Mouse (Mus musculus): ENCODE measurements at regions not wholly inside any gene's neighbourhood (a gene's known extent, or its start where the extent isn't known, plus 50 kb on each side); places are given as distances from the start of the nearest gene placed in this dataset.

DNA sequence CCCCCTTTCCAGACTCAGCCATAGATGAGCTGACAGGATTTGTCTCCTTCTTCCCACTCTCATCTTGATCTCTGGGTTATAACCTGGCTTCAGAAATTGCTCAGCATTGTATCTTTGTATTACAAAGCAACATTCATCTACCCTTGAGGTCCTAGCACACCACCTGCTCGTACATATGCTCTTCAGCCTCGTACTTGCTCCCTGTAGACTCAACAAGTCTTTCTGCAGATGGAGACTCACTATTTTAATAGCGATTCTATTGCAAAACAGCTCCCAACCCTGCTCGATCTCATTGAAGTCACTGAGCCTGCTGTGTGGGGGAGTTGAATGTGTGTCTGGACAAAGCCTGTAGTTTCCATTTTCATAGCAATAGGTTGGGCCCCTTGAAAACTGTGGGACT, 535.2 kb upstream of the Auts2 start:
- H3K9ac ChIP-seq: no peak overlapping the region
- no peak overlapping the region for H3K4me2 ChIP-seq (replicated peaks)
- no peak overlapping the region for H3K27ac ChIP-seq
- no peaks in the 10 kb centered on the region for H3K27me3 ChIP-seq
- no peak overlapping the region for H3K4me3 ChIP-seq
- WGBS: 73% methylated on average over 4 of the region's 4 CpGs
- no peak for ATAC-seq (ENCODE audit: low FRiP score)
- no peaks in the 10 kb centered on the region for H3K9me3 ChIP-seq (replicated peaks)
- H3K36me3 ChIP-seq: no peaks in the 10 kb centered on the region
- H3K4me1 ChIP-seq: peaks cover 10% of the 10 kb centered on the region

DNA sequence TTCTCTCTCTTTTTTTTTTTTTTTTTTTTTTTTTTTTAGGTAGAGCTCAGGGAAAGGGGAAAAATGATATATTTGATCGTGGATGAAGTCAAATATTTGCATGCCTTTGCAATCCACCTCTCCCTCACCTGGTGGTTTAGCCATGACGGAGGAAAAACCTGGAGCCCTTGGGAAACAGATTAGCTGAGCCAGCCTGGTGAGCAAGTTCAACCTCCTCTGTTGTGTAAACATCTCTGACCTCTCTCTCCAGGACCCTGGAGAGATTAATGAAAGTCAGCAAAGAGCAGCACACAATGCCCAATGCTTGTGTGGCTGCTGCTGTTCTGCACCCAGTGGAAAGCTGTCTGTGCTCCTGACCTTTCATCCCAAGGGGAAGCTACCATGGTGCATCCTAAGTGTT, 530.2 kb upstream of the Auts2 start:
- peaks cover 5% of the 10 kb centered on the region for H3K4me1 ChIP-seq
- H3K9me3 ChIP-seq (replicated peaks): no peaks in the 10 kb centered on the region
- 46% methylated on average over 2 of the region's 2 CpGs for WGBS
- H3K9ac ChIP-seq: no peak overlapping the region
- H3K4me2 ChIP-seq (replicated peaks): no peak overlapping the region
- no peak overlapping the region for H3K27ac ChIP-seq
- no peak overlapping the region for H3K4me3 ChIP-seq
- H3K27me3 ChIP-seq: no peaks in the 10 kb centered on the region
- no peaks in the 10 kb centered on the region for H3K36me3 ChIP-seq
- no peak for ATAC-seq (ENCODE audit: low FRiP score)

DNA sequence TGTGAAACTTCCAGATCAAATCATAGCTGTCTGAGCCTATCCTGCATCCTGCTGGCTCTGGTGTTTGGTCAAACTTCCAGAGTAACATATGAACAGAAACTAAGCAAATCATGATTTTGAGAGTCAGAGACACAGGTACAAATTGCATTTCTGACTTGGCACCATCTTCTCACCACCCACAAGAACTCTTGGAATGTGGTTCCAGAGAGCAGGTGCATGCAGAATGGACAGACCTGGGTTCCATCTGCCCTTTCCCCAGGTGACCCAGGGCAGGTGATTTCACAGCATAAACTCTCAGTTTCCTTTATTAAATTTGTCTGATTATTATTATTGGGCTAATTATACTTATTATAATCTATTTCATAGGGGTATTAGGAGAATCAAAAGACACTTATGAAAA, 527.0 kb upstream of the Auts2 start:
- Histone ChIP-seq H3K27ac (no peak overlapping the region), H3K4me3 (no peak overlapping the region), H3K27me3 (no peaks in the 10 kb centered on the region), H3K36me3 (no peaks in the 10 kb centered on the region), H3K9me3 (replicated peaks) (no peaks in the 10 kb centered on the region), H3K9ac (no peak overlapping the region), H3K4me1 (no peaks in the 10 kb centered on the region), H3K4me2 (replicated peaks) (no peak overlapping the region)
- ATAC-seq (ENCODE audit: low FRiP score): no peak

DNA sequence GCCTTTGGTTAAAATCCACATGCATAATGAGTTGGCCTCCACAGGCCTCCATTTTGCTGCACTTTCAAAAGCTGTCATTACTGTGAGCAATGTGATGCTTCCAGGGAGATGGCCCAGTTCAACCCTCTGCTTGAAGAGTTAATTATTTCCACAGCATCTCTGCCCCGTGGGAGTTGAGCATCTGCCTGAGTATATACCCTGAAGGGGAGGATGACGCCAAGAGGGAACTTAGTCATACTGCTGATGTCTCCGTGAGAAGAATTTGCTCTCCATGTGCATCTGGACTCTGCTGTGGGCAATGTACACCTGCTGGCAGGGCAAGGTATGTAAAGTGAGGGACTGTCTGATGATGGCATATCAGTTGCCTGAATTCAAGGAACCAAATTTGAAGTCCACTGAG, 519.3 kb upstream of the Auts2 start:
- H3K4me2 ChIP-seq (replicated peaks): no peak overlapping the region
- WGBS: 69% methylated on average over 3 of the region's 3 CpGs
- no peak overlapping the region for H3K27ac ChIP-seq
- no peak for ATAC-seq (ENCODE audit: low FRiP score)
- no peaks in the 10 kb centered on the region for H3K4me1 ChIP-seq
- H3K4me3 ChIP-seq: no peak overlapping the region
- H3K36me3 ChIP-seq: no peaks in the 10 kb centered on the region
- H3K9ac ChIP-seq: no peak overlapping the region
- no peaks in the 10 kb centered on the region for H3K9me3 ChIP-seq (replicated peaks)
- no peaks in the 10 kb centered on the region for H3K27me3 ChIP-seq

DNA sequence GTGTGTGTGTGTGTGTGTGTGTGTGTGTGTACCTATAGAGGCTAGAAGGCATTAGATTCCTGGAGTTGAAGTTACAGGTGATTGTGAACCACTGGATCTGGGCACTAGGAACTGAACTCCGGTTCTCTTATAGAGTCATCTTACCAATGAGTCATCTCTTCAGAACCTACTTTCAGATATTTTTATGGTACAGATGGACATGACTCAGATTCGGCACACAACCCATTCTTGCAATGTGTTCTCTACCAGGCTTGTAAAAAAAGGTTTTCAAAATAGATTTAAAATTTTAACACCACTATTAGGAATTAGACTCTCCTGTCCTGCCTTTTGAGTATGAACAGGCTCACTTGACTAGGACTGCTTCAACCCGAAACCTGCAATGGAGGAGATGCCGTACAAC, 504.3 kb upstream of the Auts2 start:
- Histone ChIP-seq H3K4me2 (replicated peaks) (no peak overlapping the region), H3K9ac (no peak overlapping the region), H3K27ac (no peak overlapping the region), H3K9me3 (replicated peaks) (no peaks in the 10 kb centered on the region), H3K4me1 (no peaks in the 10 kb centered on the region), H3K27me3 (no peaks in the 10 kb centered on the region), H3K36me3 (no peaks in the 10 kb centered on the region), H3K4me3 (no peak overlapping the region)
- WGBS: 93% methylated on average over 4 of the region's 4 CpGs
- no peak for ATAC-seq (ENCODE audit: low FRiP score)

DNA sequence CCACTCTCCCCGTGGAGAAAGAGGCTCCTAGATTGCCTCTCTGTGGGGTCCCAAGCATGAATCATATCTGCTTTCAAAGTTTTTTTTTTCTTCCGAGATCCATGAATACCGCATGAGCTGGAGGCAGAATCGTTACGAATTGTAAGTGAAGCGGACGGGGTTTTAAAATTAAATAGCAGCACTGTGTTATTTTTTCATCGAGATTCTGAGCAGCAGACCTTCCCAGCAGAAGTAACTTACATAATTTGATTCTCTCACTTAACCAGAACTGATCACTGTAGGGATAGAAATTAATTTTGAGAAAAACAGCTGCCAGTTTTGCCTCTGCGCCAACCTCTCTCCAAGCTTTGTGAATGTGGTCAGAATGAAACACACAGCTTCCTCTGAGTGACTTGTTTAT, 502.5 kb upstream of the Auts2 start:
- no peak overlapping the region for H3K4me3 ChIP-seq
- no peak for ATAC-seq (ENCODE audit: low FRiP score)
- H3K36me3 ChIP-seq: no peaks in the 10 kb centered on the region
- H3K9ac ChIP-seq: no peak overlapping the region
- H3K4me2 ChIP-seq (replicated peaks): no peak overlapping the region
- no peak overlapping the region for H3K27ac ChIP-seq
- no peaks in the 10 kb centered on the region for H3K4me1 ChIP-seq
- no peaks in the 10 kb centered on the region for H3K27me3 ChIP-seq
- H3K9me3 ChIP-seq (replicated peaks): no peaks in the 10 kb centered on the region
- WGBS: 81% methylated on average over 9 of the region's 9 CpGs

DNA sequence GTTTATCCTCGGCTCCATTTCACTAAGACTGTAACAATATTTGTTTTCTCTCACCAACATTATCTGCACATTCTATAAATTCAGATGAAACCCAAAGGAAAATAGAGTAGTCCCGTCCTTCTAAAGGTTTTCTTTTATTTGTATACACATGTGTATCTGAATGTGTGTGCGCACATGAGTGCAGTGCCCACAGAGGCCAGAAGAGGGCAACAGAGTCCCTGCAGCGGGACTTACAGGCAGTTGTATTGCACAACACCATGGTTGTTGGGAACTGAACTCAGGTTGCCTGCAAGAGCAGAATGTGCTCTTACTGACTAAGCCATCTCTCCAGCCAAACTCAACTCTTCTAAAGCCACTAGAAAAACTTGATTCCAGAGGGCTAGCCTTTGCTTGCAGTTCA, 484.4 kb upstream of the Auts2 start:
- ATAC-seq (ENCODE audit: low FRiP score): no peak
- no peaks in the 10 kb centered on the region for H3K27me3 ChIP-seq
- no peak overlapping the region for H3K4me2 ChIP-seq (replicated peaks)
- H3K4me1 ChIP-seq: no peaks in the 10 kb centered on the region
- H3K27ac ChIP-seq: no peak overlapping the region
- 88% methylated on average over 4 of the region's 4 CpGs for WGBS
- H3K9ac ChIP-seq: no peak overlapping the region
- peaks cover 6% of the 10 kb centered on the region; the same call in 1 of the 2 replicates for H3K9me3 ChIP-seq (replicated peaks)
- H3K4me3 ChIP-seq: no peak overlapping the region
- H3K36me3 ChIP-seq: no peaks in the 10 kb centered on the region

DNA sequence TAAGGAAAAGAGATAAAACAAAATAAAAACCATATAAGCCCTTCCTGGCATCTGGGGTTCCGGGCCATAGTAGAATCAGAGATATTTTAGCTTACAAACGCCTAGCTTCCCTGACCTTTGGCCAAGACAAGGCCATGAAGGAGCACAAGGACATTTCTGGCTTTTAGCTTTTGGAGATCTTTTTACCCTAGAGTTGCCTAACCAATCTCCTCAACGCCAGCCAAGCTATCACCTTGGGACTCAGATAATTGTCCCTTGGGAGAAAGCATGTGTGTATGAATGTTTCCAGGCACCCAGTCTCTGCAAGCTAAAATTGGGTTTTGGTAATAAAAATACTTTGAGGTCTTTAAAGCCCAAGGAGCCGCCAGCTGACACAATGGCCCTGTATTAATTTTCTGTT, 482.0 kb upstream of the Auts2 start:
- peaks cover 2% of the 10 kb centered on the region; the same call in 1 of the 2 replicates for H3K4me1 ChIP-seq

DNA sequence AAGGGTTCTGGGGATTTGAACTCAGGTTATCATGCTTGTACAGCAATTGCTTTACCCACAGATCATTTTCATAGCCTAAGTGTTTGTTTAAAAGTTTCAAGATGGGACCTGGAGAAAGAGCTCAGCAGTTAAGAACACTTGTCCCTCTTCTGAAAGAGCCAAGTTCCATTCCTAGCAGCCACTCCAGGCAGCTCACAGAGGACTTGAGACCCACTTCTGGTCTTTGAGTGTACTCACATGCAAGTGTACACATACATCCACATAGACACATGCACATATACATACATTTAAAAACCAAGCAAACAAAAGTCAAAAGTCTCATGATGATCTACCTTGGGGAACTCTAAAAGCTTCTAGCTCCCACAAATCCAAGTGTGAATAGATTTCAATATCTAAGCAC, 477.7 kb upstream of the Auts2 start:
- Histone ChIP-seq H3K27ac (no peak overlapping the region), H3K9ac (no peak overlapping the region), H3K27me3 (no peaks in the 10 kb centered on the region), H3K4me1 (peaks cover 4% of the 10 kb centered on the region; the same call in 1 of the 2 replicates), H3K9me3 (replicated peaks) (no peaks in the 10 kb centered on the region), H3K4me3 (no peak overlapping the region), H3K36me3 (no peaks in the 10 kb centered on the region), H3K4me2 (replicated peaks) (no peak overlapping the region)
- ATAC-seq (ENCODE audit: low FRiP score): no peak

More for the DNA sequence above, 482.0 kb upstream of the Auts2 start:
- WGBS: 88% methylated on average over 4 of the region's 4 CpGs
- H3K36me3 ChIP-seq: no peaks in the 10 kb centered on the region
- H3K9me3 ChIP-seq (replicated peaks): peaks cover 6% of the 10 kb centered on the region; the same call in 1 of the 2 replicates
- H3K4me3 ChIP-seq: no peak overlapping the region
- no peaks in the 10 kb centered on the region for H3K27me3 ChIP-seq
- H3K27ac ChIP-seq: no peak overlapping the region
- H3K4me2 ChIP-seq (replicated peaks): no peak overlapping the region
- no peak for ATAC-seq (ENCODE audit: low FRiP score)
- H3K9ac ChIP-seq: no peak overlapping the region

DNA sequence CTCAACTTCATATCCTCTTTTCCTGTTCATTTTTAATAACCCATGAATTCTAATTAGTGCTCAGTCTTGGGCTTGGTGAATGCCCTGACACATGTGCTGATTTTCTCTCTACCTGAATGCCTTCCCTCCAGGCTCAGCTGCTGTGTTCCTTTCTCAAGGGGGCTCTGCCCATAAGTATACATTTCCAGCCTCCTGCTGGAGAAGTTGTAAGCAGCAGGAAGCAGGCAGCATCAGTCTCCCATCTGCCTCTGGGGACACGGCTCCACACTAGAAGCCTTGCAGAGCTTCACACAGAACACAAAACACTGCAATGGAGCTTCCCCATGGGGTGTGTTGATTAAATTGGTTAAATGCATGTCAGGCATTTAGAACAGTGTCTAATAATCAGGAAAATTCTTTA, 477.0 kb upstream of the Auts2 start:
- Histone ChIP-seq H3K27me3 (no peaks in the 10 kb centered on the region), H3K36me3 (no peaks in the 10 kb centered on the region), H3K9ac (no peak overlapping the region), H3K9me3 (replicated peaks) (no peaks in the 10 kb centered on the region), H3K4me3 (no peak overlapping the region), H3K4me2 (replicated peaks) (no peak overlapping the region), H3K4me1 (peaks cover 4% of the 10 kb centered on the region; the same call in 1 of the 2 replicates), H3K27ac (no peak overlapping the region)
- 64% methylated on average over 1 of the region's 1 CpGs for WGBS
- ATAC-seq (ENCODE audit: low FRiP score): no peak

DNA sequence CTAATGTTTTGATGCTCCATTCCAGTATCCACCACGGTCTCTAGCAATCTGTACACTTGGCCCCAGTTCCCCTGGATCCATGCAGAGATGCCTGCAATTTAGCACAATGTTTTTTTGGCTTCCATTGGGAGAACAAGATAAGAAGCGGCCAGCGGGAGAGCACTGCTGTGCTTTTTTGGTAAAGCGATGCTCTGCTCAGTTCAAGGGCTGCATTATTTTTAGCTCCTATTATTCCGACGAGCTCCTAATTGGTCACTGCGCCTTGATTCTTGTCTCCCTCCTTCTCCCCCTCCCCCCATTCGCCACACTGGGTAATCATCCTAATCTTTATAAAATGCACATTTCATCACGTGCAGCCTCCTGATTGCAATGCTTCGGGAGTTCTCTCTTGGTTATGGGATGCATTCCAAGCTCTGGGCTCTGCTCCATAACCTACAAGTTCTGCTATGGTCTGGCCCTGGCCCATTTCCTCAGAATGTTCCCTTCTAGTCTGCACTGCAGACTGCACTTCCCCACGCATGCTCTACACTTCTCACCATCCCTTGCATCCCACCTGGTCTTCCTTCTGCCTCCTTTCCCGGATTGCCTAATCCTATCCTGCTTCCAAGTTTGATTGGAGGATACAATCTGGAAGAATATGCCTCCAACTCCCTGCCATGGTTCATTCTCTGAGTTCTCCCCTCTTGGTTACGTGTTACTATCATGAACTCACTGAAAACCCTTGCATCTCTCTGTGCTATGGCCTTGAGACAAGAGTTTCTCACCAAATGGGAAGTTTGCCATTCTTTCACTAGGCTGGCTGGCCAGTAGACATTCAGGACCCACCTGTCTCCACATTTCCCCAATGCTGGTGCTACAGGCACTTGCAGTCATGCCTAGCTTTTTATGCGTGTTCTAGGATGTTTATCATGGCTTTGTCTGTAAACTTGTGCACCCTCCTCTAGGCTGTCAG, 467.8 kb upstream of the Auts2 start:
- H3K27me3 ChIP-seq: no peaks in the 10 kb centered on the region
- no peak overlapping the region for H3K9ac ChIP-seq
- no peaks in the 10 kb centered on the region for H3K4me1 ChIP-seq
- no peaks in the 10 kb centered on the region for H3K9me3 ChIP-seq (replicated peaks)
- no peaks in the 10 kb centered on the region for H3K36me3 ChIP-seq
- H3K27ac ChIP-seq: no peak overlapping the region
- WGBS: 86% methylated on average over 14 of the region's 14 CpGs
- H3K4me2 ChIP-seq (replicated peaks): no peak overlapping the region
- no peak for ATAC-seq (ENCODE audit: low FRiP score)
- H3K4me3 ChIP-seq: no peak overlapping the region

DNA sequence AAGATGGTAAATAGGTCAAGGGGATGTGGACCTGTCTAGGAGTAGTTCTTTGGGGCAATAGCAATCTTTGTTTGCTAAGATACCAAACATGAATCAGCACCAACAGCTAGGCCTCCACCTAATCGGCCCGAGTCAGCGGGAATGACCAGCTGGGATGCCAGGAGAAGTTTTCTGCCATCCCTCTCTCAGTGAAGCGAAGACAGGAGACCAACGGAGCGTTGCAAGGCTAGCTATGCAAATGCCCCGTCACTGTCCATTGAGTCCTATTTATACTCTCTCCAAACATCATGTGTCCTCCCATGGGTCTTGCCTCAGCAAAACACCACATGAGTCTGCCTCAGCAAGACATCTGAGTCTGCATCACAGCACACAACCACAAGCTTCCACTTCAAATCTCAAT, 439.7 kb upstream of the Auts2 start:
- Histone ChIP-seq H3K4me1 (no peaks in the 10 kb centered on the region), H3K9me3 (replicated peaks) (no peaks in the 10 kb centered on the region), H3K36me3 (no peaks in the 10 kb centered on the region), H3K27me3 (no peaks in the 10 kb centered on the region), H3K27ac (no peak overlapping the region), H3K4me2 (replicated peaks) (no peak overlapping the region), H3K9ac (no peak overlapping the region), H3K4me3 (no peak overlapping the region)
- 94% methylated on average over 7 of the region's 7 CpGs for WGBS
- no peak for ATAC-seq (ENCODE audit: low FRiP score)

DNA sequence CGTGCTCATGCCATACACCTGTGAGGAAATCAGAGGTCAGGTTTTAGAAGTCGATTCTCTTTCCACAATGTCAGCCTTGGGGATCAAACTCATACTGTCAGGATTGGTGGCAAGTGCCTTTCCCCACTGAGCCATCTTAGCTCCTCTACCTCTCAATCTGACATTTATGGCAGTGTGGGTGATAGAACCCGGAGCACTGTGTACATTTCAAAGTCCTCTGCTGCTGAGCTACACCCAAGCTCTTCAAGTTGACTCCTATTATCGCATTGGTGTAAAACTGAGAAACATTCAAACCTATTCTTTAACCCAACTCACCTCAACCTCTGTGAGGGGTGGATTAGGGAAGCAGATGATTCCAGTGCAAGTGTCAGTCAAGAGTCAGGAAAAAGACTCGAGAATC, 435.9 kb upstream of the Auts2 start:
- WGBS: 90% methylated on average over 5 of the region's 5 CpGs
- no peak overlapping the region for H3K9ac ChIP-seq
- no peaks in the 10 kb centered on the region; the same call in 1 of the 2 replicates for H3K27me3 ChIP-seq
- H3K4me3 ChIP-seq: no peak overlapping the region
- no peak for ATAC-seq (ENCODE audit: low FRiP score)
- peaks cover 10% of the 10 kb centered on the region for H3K4me1 ChIP-seq
- H3K9me3 ChIP-seq (replicated peaks): no peaks in the 10 kb centered on the region
- no peak overlapping the region for H3K4me2 ChIP-seq (replicated peaks)
- no peaks in the 10 kb centered on the region for H3K36me3 ChIP-seq
- no peak overlapping the region for H3K27ac ChIP-seq
